Mouse (Mus musculus): Measurements from ENCODE around the gene Ghdc.

DNA sequence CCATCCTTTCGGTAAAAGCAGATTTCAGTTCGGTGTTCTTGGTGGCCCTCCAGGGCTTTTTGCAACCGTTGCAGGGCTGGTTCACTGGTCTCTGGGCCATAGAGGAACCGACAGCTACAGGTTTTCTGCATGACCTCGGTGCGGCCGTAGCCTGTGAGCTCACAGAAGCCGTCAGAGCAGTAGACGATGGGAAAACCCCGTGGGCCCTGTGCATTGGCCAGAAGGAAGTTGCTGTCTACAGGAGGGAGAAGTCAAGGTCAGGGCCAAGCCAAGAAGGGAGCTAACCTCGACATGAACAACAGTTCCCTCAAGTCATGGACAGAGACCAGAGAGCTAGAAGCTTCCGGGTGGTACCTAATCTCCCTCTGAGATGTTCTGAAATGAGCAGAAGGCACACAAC lies 13.2 kb downstream of the Ghdc start:
- no peak for TF ChIP-seq GATA1 (IDR thresholded peaks at IDR 0.05; ENCODE audit: borderline replicate concordance, low read length)
- no peak for TF ChIP-seq CTCF (IDR thresholded peaks at IDR 0.05; ENCODE audit: low read depth, low read length)
- no peak for TF ChIP-seq TAL1 (conservative IDR thresholded peaks at IDR 0.05; ENCODE audit: low read depth, low read length)
- no peak for TF ChIP-seq GATA2 (IDR thresholded peaks at IDR 0.05; ENCODE audit: borderline replicate concordance, low read depth, low read length)
